Mouse (Mus musculus) midbrain, embryonic 16.5 days (tissue): ENCODE data around the gene Itgb4. TPM values are rescaled to one million over a fixed set of nuclear protein-coding genes. Genes with fewer than 3 reads are reported as not detected.

Source experiments
- ATAC-seq: fragments of 200-750 bp; cut with Nextera tagmentation; 2 replicates; pipeline ENCODE4 v1.8.0; 2017; ENCODE audit warnings: moderate TSS enrichment
- H3K27ac ChIP-seq: fragments of 300-500 bp; sonication (generic); 2 replicates; pipeline ENCODE4 v1.5.1; 2014; ENCODE audit warnings: mild to moderate bottlenecking, low read length, mixed read lengths
- H3K27me3 ChIP-seq: fragments of 300-500 bp; sonication (generic); 2 replicates; pipeline ENCODE4 v1.6.1; 2014; ENCODE audit warnings: low read depth, low read length, mixed read lengths; ENCODE audit not compliant: control insufficient read depth, insufficient read depth
- H3K36me3 ChIP-seq: fragments of 300-500 bp; sonication (generic); 2 replicates; pipeline ENCODE4 v1.6.1; 2014; ENCODE audit warnings: mild to moderate bottlenecking, low read length, moderate library complexity, mixed read lengths; ENCODE audit not compliant: control insufficient read depth, insufficient read depth
- H3K4me1 ChIP-seq: fragments of 300-500 bp; sonication (generic); 2 replicates; pipeline ENCODE4 v1.6.1; 2014; ENCODE audit warnings: mild to moderate bottlenecking, low read length, mixed read lengths; ENCODE audit not compliant: control insufficient read depth, insufficient read depth
- H3K4me2 ChIP-seq: fragments of 300-500 bp; sonication (generic); 2 replicates; pipeline ENCODE4 v1.6.1; 2014; ENCODE audit warnings: mild to moderate bottlenecking, low read length, mixed read lengths
- H3K4me3 ChIP-seq: fragments of 300-500 bp; sonication (generic); 2 replicates; pipeline ENCODE4 v1.5.1; 2014; ENCODE audit warnings: low read depth, mild to moderate bottlenecking, low read length, moderate library complexity, mixed read lengths
- H3K9ac ChIP-seq: fragments of 300-500 bp; sonication (generic); 2 replicates; pipeline ENCODE4 v1.6.1; 2014; ENCODE audit warnings: low read depth, low read length, mixed read lengths
- H3K9me3 ChIP-seq: fragments of 300-500 bp; sonication (generic); replicated peaks from 2 replicates; pipeline ENCODE4 v1.6.1; 2014; ENCODE audit warnings: mild to moderate bottlenecking, low read length, mixed read lengths; ENCODE audit not compliant: control insufficient read depth, poor library complexity, severe bottlenecking
- WGBS: fragments of 180-500 bp; shearing (Covaris S2); extraction: QIAGEN DNeasy Blood & Tissue Kit; methylation state at CpG from one replicate; pipeline ENCODE4 v1.1.7; 2014; 5-methylcytosine and 5-hydroxymethylcytosine counted together
- polyA plus RNA-seq: library from polyadenylated mRNA; unstranded; fragments of >200 nt; fragmentation: Nextera tagmentation; extraction: Ambion mirVana; gene quantifications from 2 replicates; pipeline ENCODE4 v1.2.1, GENCODE M21; 2015

Itgb4 gene
- polyA plus RNA-seq, 1 experiment from 2014 or later: 0.64 TPM

- 88% methylated on average over 4 of the region's 4 CpGs for WGBS
- no peak overlapping the region for H3K27ac ChIP-seq
- H3K4me2 ChIP-seq: no peak overlapping the region
- H3K36me3 ChIP-seq: peaks cover 49% of the 10 kb centered on the region
- no peaks in the 10 kb centered on the region for H3K9me3 ChIP-seq
- no peak overlapping the region for H3K9ac ChIP-seq
- H3K4me3 ChIP-seq: no peak overlapping the region
- H3K4me1 ChIP-seq: no peaks in the 10 kb centered on the region
- H3K27me3 ChIP-seq: no peaks in the 10 kb centered on the region
- no peak for ATAC-seq
These were observed 82.8 kb downstream of the Itgb4 start for GRCm38 (mm10) chr11:116057237-116057881.

Other genes with a start within 250 kb of the Itgb4 start
- 25.1 and 25.6 TPM in 2 replicates for gene Tmem94, start 209.3 kb upstream of the Itgb4 start, polyA plus RNA-seq
- 7.6 and 8.9 TPM in 2 replicates for gene Caskin2, start 161.1 kb upstream of the Itgb4 start, polyA plus RNA-seq
- gene Tsen54, start 160.0 kb upstream of the Itgb4 start, polyA plus RNA-seq: 23.7 and 24.2 TPM in 2 replicates
- gene Llgl2, start 150.7 kb upstream of the Itgb4 start, polyA plus RNA-seq: 0.82 and 1.0 TPM in 2 replicates
- 0.09 TPM in 1 of 2 replicates, not detected in the other for gene Myo15b, start 116.3 kb upstream of the Itgb4 start, polyA plus RNA-seq
- 1.4 and 1.5 TPM in 2 replicates for gene Smim5, start 74.7 kb upstream of the Itgb4 start, polyA plus RNA-seq
- 0.44 and 0.87 TPM in 2 replicates for gene Smim6, start 62.7 kb upstream of the Itgb4 start, polyA plus RNA-seq
- 49.0 and 51.5 TPM in 2 replicates for gene Sap30bp, start 41.4 kb upstream of the Itgb4 start, polyA plus RNA-seq
- 24.3 and 25.2 TPM in 2 replicates for gene Recql5, start 41.2 kb upstream of the Itgb4 start, polyA plus RNA-seq
- 57.2 and 64.1 TPM in 2 replicates for gene Galk1, start 38.0 kb downstream of the Itgb4 start, polyA plus RNA-seq
- gene H3f3b, start 53.3 kb downstream of the Itgb4 start, polyA plus RNA-seq: 2,051 and 2,173 TPM in 2 replicates
- gene Unk, start 55.6 kb downstream of the Itgb4 start, polyA plus RNA-seq: 36.4 and 36.6 TPM in 2 replicates
- 0.78 and 0.93 TPM in 2 replicates for gene Unc13d, start 103.3 kb downstream of the Itgb4 start, polyA plus RNA-seq
- 159 and 206 TPM in 2 replicates for gene Wbp2, start 112.3 kb downstream of the Itgb4 start, polyA plus RNA-seq
- gene Trim47, start 152.5 kb downstream of the Itgb4 start, polyA plus RNA-seq: 9.5 and 12.7 TPM in 2 replicates
- 2.2 and 2.3 TPM in 2 replicates for gene Trim65, start 156.4 kb downstream of the Itgb4 start, polyA plus RNA-seq
- gene Mrpl38, start 164.2 kb downstream of the Itgb4 start, polyA plus RNA-seq: 80.3 and 84.6 TPM in 2 replicates
- gene Fbf1, start 193.5 kb downstream of the Itgb4 start, polyA plus RNA-seq: 69.4 and 77.1 TPM in 2 replicates
- 82.0 and 82.5 TPM in 2 replicates for gene Ten1, start 224.1 kb downstream of the Itgb4 start, polyA plus RNA-seq
- 64.0 and 71.5 TPM in 2 replicates for gene Acox1, start 224.3 kb downstream of the Itgb4 start, polyA plus RNA-seq